ENCODE assay signal across 17 mouse cellular contexts in the genomic region with DNA sequence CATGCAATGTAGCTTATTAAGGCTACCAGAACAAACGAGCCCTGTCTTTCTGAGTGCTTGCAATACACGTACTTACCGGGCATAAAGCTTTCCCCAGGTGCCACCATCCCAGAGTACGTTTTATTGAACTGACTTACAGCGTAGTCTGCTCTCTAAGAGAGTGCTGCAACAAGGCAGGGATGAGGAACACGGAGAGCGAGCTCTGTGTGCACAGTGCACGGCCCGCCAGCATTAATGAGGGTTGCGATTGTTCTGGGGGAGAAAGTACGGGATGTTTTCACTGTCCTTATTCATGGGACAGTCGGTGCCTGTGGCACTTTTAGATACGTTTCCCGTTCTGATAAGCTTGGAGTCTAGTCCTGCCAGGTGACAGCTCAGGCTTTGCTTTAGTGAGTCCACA.
A peak's percentile ranks its signal among the peaks of the same experiment; 100 is the strongest.
DNase-seq lines count a peak whose midpoint lies in the region; ATAC-seq lines count a peak whose summit lies in the region.
"Had no signal": no experiment of that assay in that cellular context is flagged by ENCODE, and none has a peak within 500 bp of the region (broad histone marks: within the 10 kb centered on the region; RNA-seq: fewer than 3 reads in every experiment).

No protein-coding gene starts in this region.

- no peak overlapping the region for H3K9ac ChIP-seq in heart, embryonic 15.5 days
- H3K9ac ChIP-seq: intestine, embryonic 15.5 days; kidney, embryonic 15.5 days; midbrain, embryonic 13.5 days had no signal

- H3K4me2 ChIP-seq in heart, embryonic 15.5 days: peak overlapping the region; percentile 18; the same call in 1 of the 2 replicates
- H3K4me2 ChIP-seq: intestine, embryonic 15.5 days; kidney, embryonic 15.5 days; midbrain, embryonic 13.5 days had no signal

- 0 out of 2 replicates have a peak, but pooled peaks cover 2% of the 10 kb centered on the region for H3K4me1 ChIP-seq in heart, embryonic 15.5 days (replicated peaks)
- peaks cover 43% of the 10 kb centered on the region for H3K4me1 ChIP-seq in limb, embryonic 10.5 days
- H3K4me1 ChIP-seq: intestine, embryonic 15.5 days; midbrain, embryonic 13.5 days had no signal

- WGBS in heart, embryonic 15.5 days: 75% methylated on average over 14 of the region's 14 CpGs
- WGBS in limb, embryonic 10.5 days: 83% methylated on average over 14 of the region's 14 CpGs

- H3K9me3 ChIP-seq in heart, embryonic 15.5 days (replicated peaks): no peaks in the 10 kb centered on the region
- no peaks in the 10 kb centered on the region for H3K9me3 ChIP-seq in limb, embryonic 10.5 days (replicated peaks)
- H3K9me3 ChIP-seq: intestine, embryonic 15.5 days; kidney, embryonic 15.5 days; midbrain, embryonic 13.5 days had no signal

- no peaks in the 10 kb centered on the region for H3K36me3 ChIP-seq in heart, embryonic 15.5 days
- no peaks in the 10 kb centered on the region for H3K36me3 ChIP-seq in limb, embryonic 10.5 days
- H3K36me3 ChIP-seq: intestine, embryonic 15.5 days; kidney, embryonic 15.5 days; midbrain, embryonic 13.5 days had no signal

- no peak for DNase-seq in heart, postnatal 4 days
- DNase-seq in retina, postnatal 1 day: peak; percentile 18
- DNase-seq in retina, embryonic 14.5 days (ENCODE audit: low spot score): no peak
- DNase-seq in limb, embryonic 10.5 days (ENCODE audit: low spot score): peak; percentile 49
- no peak for DNase-seq in thymus, postnatal 25 days
- DNase-seq in MN1 (ENCODE audit: low spot score): no peak
- DNase-seq: adrenal gland, adult 8-10 months; cerebellum, adult 9-10 months; left cerebral cortex, postnatal 4 days; lung, adult 18-20 months; lung, postnatal 4 days; thymus, adult 2 months had no signal

- H3K27ac ChIP-seq in heart, embryonic 15.5 days: no peak overlapping the region
- H3K27ac ChIP-seq in limb, embryonic 10.5 days: peak overlapping the region; percentile 81
- H3K27ac ChIP-seq: intestine, embryonic 15.5 days; kidney, embryonic 15.5 days; midbrain, embryonic 13.5 days had no signal

- no peaks in the 10 kb centered on the region for H3K27me3 ChIP-seq in heart, embryonic 15.5 days
- peaks cover 61% of the 10 kb centered on the region; the same call in 1 of the 2 replicates for H3K27me3 ChIP-seq in limb, embryonic 10.5 days (ENCODE audit: low read depth, poor library complexity, severe bottlenecking)
- H3K27me3 ChIP-seq: intestine, embryonic 15.5 days; kidney, embryonic 15.5 days; midbrain, embryonic 13.5 days had no signal

- ATAC-seq in heart, embryonic 15.5 days (replicated peaks; ENCODE audit: insufficient number of reproducible peaks, insufficient read depth, low FRiP score, low read depth): no peak
- ATAC-seq: CD4-positive, CD25-positive, alpha-beta regulatory T cell, adult 4 months; intestine, embryonic 15.5 days; midbrain, embryonic 13.5 days had no signal

- H3K4me3 ChIP-seq in heart, embryonic 15.5 days: no peak overlapping the region
- no peak overlapping the region for H3K4me3 ChIP-seq in limb, embryonic 10.5 days
- H3K4me3 ChIP-seq: intestine, embryonic 15.5 days; kidney, embryonic 15.5 days; midbrain, embryonic 13.5 days had no signal

Comparison
In these comparisons a context has a peak if more than half of its experiments do, and no peak if none do; other contexts are left out.
1. DNase-seq: peak in retina, postnatal 1 day (single experiment) and limb, embryonic 10.5 days (single experiment); none in heart, postnatal 4 days (single experiment), retina, embryonic 14.5 days (single experiment), thymus, postnatal 25 days (single experiment) and MN1 (single experiment).